In the genomic region with DNA sequence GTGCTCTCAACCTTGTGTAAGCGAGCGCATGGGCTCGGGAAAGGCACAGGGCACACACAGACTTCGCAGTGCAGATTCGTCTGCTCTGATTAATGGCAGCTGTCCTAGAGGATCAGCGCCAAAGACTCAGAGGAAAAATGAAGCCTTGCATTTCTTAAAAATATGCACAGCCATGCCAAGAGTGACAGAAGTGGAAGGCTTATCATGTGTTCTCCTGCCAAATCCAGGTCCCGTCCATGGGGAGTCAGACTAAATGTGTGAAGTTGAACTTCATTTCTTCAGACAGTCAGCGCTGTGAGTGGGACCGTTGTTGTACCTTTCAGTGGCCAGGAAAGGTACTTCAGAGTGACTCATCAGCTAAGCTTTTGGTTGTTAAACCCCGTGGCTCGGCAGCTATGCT, we compare ENCODE assay signal across 8 mouse cellular contexts. TPM values are rescaled to one million over a fixed set of nuclear protein-coding genes. Genes with fewer than 3 reads are reported as not detected.
A peak's percentile ranks its signal among the peaks of the same experiment; 100 is the strongest.
DNase-seq lines count a peak whose midpoint lies in the region; ATAC-seq and TF ChIP-seq lines count a peak whose summit lies in the region.

No protein-coding gene starts in this region.

- no peaks in the 10 kb centered on the region for H3K9me3 ChIP-seq in heart, embryonic 14.5 days (ENCODE audit: control insufficient read depth, low read length)
- no peaks in the 10 kb centered on the region for H3K9me3 ChIP-seq in stomach, postnatal 0 days (ENCODE audit: control insufficient read depth, low read length)

- intact Hi-C loops in gastrocnemius, adult 2 months (cut with DNase I), result no loop called here
- intact Hi-C loops in gastrocnemius, postnatal 36 days (cut with DNase I), result no loop called here

- peak overlapping the region; percentile 52 for H3K4me3 ChIP-seq in gastrocnemius, adult 2 months
- H3K4me3 ChIP-seq in heart, embryonic 14.5 days (ENCODE audit: control insufficient read depth in 1 of 2, insufficient read depth in 1 of 2, low read depth in 1 of 2, low read length in 2 of 2), result no peak overlapping the region; a peak in 1 of 4 replicates
- no peak overlapping the region for H3K4me3 ChIP-seq in stomach, postnatal 0 days (ENCODE audit: low read depth, low read length)

- no peak; the same call in 1 of the 2 replicates for TF ChIP-seq CTCF in gastrocnemius, adult 2 months (IDR thresholded peaks at IDR 0.05)
- TF ChIP-seq CTCF in stomach, postnatal 0 days (IDR thresholded peaks at IDR 0.05; ENCODE audit: low read depth), result 0 out of 2 replicates have a peak, but pooled peaks have one; percentile 14

- TF ChIP-seq EP300 in stomach, postnatal 0 days (optimal IDR thresholded peaks at IDR 0.05), result no peak

- peak overlapping the region; percentile 34 for H3K4me2 ChIP-seq in heart, embryonic 14.5 days (ENCODE audit: low read length)
- H3K4me2 ChIP-seq in stomach, postnatal 0 days (replicated peaks; ENCODE audit: low read depth), result peak overlapping the region; percentile 4

- DNase-seq in gastrocnemius, adult 2 months, result peak; percentile 61
- no peak for DNase-seq in gastrocnemius, postnatal 36 days
- peak; percentile 16 for DNase-seq in 3134 (ENCODE audit: extremely low read depth, insufficient read length, low spot score)
- DNase-seq in cerebellum, adult 11-12 months, result peak; percentile 58
- peak; percentile 35 for DNase-seq in stomach, postnatal 0 days (ENCODE audit: low spot score)
- no peak for DNase-seq in embryo, embryonic 11 days
- no peak for DNase-seq in thymus, postnatal 4 days

- peak overlapping the region; percentile 42 for H3K9ac ChIP-seq in heart, embryonic 14.5 days (ENCODE audit: low read length)
- H3K9ac ChIP-seq in stomach, postnatal 0 days (ENCODE audit: low read length), result no peak overlapping the region

- peaks cover 11% of the 10 kb centered on the region for H3K36me3 ChIP-seq in heart, embryonic 14.5 days (ENCODE audit: control insufficient read depth, insufficient read depth, low read length)
- no peaks in the 10 kb centered on the region for H3K36me3 ChIP-seq in stomach, postnatal 0 days (ENCODE audit: control insufficient read depth, insufficient read depth, low read length)

- WGBS in heart, embryonic 14.5 days, result 16% methylated on average over 11 of the region's 11 CpGs
- 10% methylated on average over 11 of the region's 11 CpGs for WGBS in stomach, postnatal 0 days

- H3K27me3 ChIP-seq in heart, embryonic 14.5 days (ENCODE audit: control insufficient read depth, insufficient read depth, low read length), result no peaks in the 10 kb centered on the region
- no peaks in the 10 kb centered on the region for H3K27me3 ChIP-seq in stomach, postnatal 0 days (ENCODE audit: control insufficient read depth, insufficient read depth, low read length)

- H3K27ac ChIP-seq in gastrocnemius, adult 2 months, result peak overlapping the region; percentile 41; the same call in 1 of the 2 replicates
- peak overlapping the region; percentile 68 to 81 for H3K27ac ChIP-seq in heart, embryonic 14.5 days (replicated peaks in 1 of 2; ENCODE audit: control insufficient read depth in 1 of 2, insufficient read depth in 1 of 2, low read depth in 2 of 2, low read length in 2 of 2)
- H3K27ac ChIP-seq in stomach, postnatal 0 days (replicated peaks), result peak overlapping the region; percentile 40; the same call in 1 of the 2 replicates

- peaks cover 49 to 90% of the 10 kb centered on the region in 2 experiments for H3K4me1 ChIP-seq in heart, embryonic 14.5 days (ENCODE audit: control insufficient read depth in 2 of 2, insufficient read depth in 2 of 2, low read length in 2 of 2)
- peaks cover 9% of the 10 kb centered on the region; the same call in 1 of the 2 replicates for H3K4me1 ChIP-seq in stomach, postnatal 0 days (replicated peaks; ENCODE audit: control insufficient read depth, insufficient read depth)

- ATAC-seq in heart, embryonic 14.5 days (ENCODE audit: insufficient number of reproducible peaks, insufficient read depth, low FRiP score, low read depth), result peak; percentile 14; the same call in 1 of the 2 replicates
- ATAC-seq in stomach, postnatal 0 days (ENCODE audit: low FRiP score, low TSS enrichment), result peak; percentile 75

RNA-seq across cellular contexts. Expression of a gene that starts 7.9 kb away (rescaled TPM):
- total RNA-seq in gastrocnemius, adult 2 months (2021), result 1 to 10 TPM; 4.1 to 6.2 TPM
- total RNA-seq in gastrocnemius, postnatal 36 days (2021), result 1 to 10 TPM; 5.9 to 6.2 TPM
- polyA plus RNA-seq in heart, embryonic 14.5 days (2014; fragmentation: Nextera tagmentation; extraction: Ambion mirVana), result 451 and 541 TPM in 2 replicates
- polyA plus RNA-seq in stomach, postnatal 0 days (2015; fragmentation: Nextera tagmentation; extraction: Ambion mirVana), result 185 and 191 TPM in 2 replicates

Comparison
In these comparisons a context has a peak if more than half of its experiments do, and no peak if none do; other contexts are left out.
1. DNase-seq: peak in gastrocnemius, adult 2 months (single experiment), 3134 (single experiment), cerebellum, adult 11-12 months (single experiment) and stomach, postnatal 0 days (single experiment); none in gastrocnemius, postnatal 36 days (0 of 2), embryo, embryonic 11 days (single experiment) and thymus, postnatal 4 days (single experiment).
2. Peak in every context shown above with its lines, with median percentiles within 50 percentile points of each other: H3K27ac ChIP-seq.